Mouse (Mus musculus) ES-Bruce4 (cell line): Measurements from ENCODE around the gene Cdc14a.

ENCODE experiments used
- CTCF ChIP-seq: IDR thresholded peaks from one replicate; pipeline ENCODE4 v1.8.1; 2011; ENCODE audit warnings: low read depth, low read length
- EP300 ChIP-seq: IDR thresholded peaks from 2 replicates; pipeline ENCODE4 v1.6.1; 2011; ENCODE audit warnings: low read depth, low read length; ENCODE audit not compliant: insufficient read depth
- POLR2A ChIP-seq: IDR thresholded peaks from one replicate; pipeline ENCODE4 v1.8.1; 2011; ENCODE audit warnings: low read length; ENCODE audit not compliant: insufficient read depth

- TF ChIP-seq CTCF (no peak), POLR2A (no peak), EP300 (no peak)
Observed at GRCm38 (mm10) chr3:116391399-116391798, 32.4 kb downstream of the Cdc14a start.
